Mouse (Mus musculus) forelimb bud, embryonic 11.5 days (tissue): ENCODE measurements at regions not wholly inside any gene's neighbourhood (a gene's known extent, or its start where the extent isn't known, plus 50 kb on each side); places are given as distances from the start of the nearest gene placed in this dataset.
"Not testable (repeated sequence)": the region's sequence is repeated elsewhere in the genome, so short reads cannot be mapped to it uniquely, and the experiment has no call there.

ENCODE experiments used
- DNase-seq: peaks from one replicate; pipeline ENCODE4 v3.0.0-alpha.2; 2012; ENCODE audit warnings: low read depth, low spot score

DNA sequence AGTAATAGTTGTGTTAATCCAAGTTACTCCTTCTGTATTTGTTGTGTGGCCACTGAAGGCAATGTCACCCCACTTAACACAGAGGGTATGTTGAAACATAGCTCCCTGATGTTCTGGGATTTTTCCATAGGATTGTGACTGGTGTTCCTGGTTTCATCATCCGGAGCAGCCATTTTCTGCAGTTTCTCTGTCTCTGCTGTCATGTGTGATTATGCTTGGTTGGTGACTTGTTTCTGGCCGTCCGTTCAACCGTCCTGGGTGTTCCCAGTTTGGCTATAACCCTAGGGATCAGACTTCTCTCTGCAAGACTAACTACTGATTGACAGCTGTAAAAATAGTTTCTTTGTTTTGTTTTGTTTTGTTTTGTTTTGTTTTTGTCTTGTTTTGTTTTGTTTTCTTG lies 98.1 kb upstream of the Rpl34 start:
- no peak for DNase-seq

- no peak for DNase-seq
These were observed 97.7 kb upstream of the Rpl34 start for GRCm38 (mm10) chr3:130827934-130828333.

DNA sequence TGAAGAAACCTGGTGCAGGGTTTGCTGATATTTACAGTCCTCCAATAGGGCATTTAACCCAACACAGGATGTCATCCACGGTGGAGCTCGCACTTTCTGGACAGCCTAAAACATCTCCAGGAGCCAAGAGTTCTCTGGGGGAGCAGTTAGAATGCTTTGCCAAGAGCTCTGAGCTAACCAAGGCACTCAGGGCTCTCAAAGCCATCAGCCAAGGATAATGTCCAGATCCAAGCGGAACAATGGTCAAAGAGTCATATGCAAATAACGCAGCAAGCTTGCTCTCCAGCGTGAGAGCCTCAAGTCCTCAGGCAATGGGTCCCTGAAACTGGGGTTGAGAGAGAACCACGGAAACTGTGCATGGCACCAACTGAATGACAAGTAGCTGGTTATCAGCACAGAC lies 96.8 kb upstream of the Rpl34 start:
- no peak for DNase-seq

- no peak for DNase-seq
These were observed 89.6 kb upstream of the Rpl34 start for GRCm38 (mm10) chr3:130819837-130820098.

DNA sequence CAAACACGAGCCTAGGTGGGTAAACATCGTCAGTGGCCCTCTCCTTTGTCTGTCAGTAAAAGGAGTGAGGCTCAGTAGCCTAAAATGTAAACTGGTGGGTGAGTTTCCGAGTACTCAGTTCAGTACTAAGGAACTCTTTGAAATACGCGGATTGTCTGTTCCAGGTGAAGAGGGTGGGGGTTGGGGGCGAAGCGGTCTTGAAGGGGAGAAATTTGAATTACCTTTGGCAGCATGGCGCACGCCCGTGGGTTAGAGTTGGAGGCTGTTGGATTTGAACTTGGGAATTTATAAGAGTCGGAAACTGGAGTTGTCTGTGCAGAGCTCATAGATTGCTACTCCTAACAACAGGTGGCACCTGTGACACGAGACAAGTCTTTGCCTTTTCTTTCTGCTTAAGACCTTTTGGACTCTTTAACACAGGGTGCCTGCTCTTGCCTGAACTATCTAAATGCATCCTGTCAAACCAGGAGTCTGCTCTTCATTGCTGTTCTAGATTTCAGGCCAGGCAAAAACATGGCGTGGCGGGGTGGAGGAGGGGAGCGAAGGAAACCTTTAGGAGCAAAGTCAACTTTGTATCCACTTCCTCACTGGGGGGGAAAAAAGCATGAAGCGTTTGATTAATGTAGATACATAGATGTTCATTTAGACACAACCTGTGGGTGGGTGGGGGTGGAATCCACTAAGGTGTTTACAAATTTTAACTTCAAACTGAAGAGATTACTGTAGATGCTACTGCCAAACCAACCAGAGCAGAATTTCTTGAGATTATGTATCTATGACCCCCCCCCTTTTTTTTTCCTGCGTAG lies 89.0 kb upstream of the Rpl34 start:
- DNase-seq: no peak

GRCm38 (mm10) chr3:130818467-130819030 lies 88.4 kb upstream of the Rpl34 start:
- DNase-seq: peak; percentile 93

GRCm38 (mm10) chr3:130809696-130810665 lies 79.8 kb upstream of the Rpl34 start:
- no peak for DNase-seq

- no peak for DNase-seq
These were observed 75.1 kb upstream of the Rpl34 start for GRCm38 (mm10) chr3:130805345-130805744.

GRCm38 (mm10) chr3:130804327-130804662 lies 74.1 kb upstream of the Rpl34 start:
- DNase-seq: no peak

DNA sequence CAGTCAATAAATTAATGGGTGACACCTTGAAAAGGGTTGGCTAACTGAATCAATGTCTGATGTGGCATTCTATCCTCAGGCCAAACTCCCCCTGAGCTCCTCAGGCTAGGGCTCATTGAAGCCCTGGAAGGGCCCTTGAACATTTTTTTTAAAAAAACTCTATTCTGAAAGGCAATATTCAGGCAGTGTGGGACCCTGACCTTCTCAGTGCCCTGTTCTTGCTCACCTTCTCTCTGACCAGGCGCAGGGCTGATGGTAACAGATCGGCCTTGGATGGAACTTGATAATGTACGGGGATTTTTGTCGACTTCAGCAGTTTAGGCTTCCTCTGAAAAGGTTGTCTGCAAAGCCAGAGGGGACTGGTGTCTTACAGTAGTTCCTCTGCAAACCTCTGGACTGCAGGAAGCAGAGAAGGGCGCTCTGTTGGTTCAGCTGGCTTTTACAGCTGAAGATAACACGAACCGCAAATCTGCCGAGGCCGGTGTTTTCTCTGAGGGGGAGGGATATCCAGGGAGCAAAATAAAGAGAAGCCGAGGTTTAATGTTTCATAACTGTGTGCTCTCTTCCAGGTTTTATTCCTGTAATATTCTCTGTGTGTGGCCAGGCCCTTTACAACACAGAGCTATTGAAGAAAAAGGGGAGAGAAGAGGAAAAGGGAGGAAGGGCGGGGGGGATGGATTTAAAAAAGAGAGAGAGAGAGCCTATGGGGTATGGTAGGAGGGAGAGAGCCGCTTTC lies 73.6 kb upstream of the Rpl34 start:
- DNase-seq: no peak

- no peak for DNase-seq
These were observed 69.8 kb upstream of the Rpl34 start for GRCm38 (mm10) chr3:130800016-130800415.

DNA sequence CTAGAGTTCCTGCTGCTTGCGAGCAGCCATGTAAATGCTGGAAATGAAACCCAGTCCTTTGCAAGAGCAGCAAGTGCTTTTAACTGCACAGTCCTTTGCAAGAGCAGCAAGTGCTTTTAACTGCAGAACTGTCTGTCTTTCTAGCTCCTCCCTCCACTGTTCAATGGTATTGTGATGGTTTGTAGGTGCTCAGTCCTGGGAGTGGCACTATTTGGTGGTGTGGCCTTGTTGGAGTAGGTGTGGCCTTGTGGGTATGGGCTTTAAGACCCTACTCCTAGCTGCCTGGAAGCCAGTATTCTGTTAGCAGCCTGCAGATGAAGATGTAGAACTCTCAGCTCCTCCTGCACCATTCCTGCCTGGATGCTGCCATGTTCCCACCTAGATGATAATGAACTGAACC lies 67.8 kb upstream of the Rpl34 start:
- DNase-seq: not testable (repeated sequence)

DNA sequence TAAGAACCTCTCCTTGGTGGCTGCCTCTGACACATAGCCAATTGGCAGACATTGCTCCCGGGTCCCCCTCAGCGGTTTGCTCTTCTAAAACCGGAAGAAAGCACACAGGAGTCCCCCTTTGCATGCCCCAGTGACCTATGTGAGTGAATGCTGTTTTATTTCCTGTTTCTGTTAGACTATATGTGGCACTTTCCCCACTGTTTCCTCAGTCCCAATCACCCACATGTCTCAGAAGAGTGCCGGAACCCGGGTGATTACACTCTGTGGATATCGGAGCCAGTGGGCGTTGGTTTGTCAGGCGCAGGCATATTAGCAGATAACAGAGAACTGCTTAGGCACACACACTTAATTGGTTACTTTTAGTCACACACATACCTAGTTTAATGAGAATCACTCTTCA lies 66.3 kb upstream of the Rpl34 start:
- DNase-seq: no peak

GRCm38 (mm10) chr3:130795396-130795795 lies 65.2 kb upstream of the Rpl34 start:
- no peak for DNase-seq

- DNase-seq: no peak
These were observed 64.1 kb upstream of the Rpl34 start for GRCm38 (mm10) chr3:130794142-130794925.

- DNase-seq: no peak
These were observed 50.6 kb upstream of the Rpl34 start for GRCm38 (mm10) chr3:130780706-130781240.
